Mouse (Mus musculus) limb, embryonic 13.5 days (tissue): ENCODE measurements around the gene Steap3. TPM values are rescaled to one million over a fixed set of nuclear protein-coding genes. Genes with fewer than 3 reads are reported as not detected.

Source experiments
- ATAC-seq: fragments of 200-750 bp; cut with Nextera tagmentation; 2 replicates; pipeline ENCODE4 v1.8.0; 2017; ENCODE audit warnings: low read depth, moderate number of reproducible peaks, moderate TSS enrichment; ENCODE audit not compliant: low FRiP score
- H3K27ac ChIP-seq: fragments of 300-500 bp; sonication (generic); 2 replicates; pipeline ENCODE4 v1.5.1; 2015; ENCODE audit warnings: inconsistent platforms, mild to moderate bottlenecking, moderate library complexity
- H3K27me3 ChIP-seq: fragments of 300-500 bp; sonication (generic); 2 replicates; pipeline ENCODE4 v1.6.1; 2015; ENCODE audit warnings: mild to moderate bottlenecking, inconsistent platforms
- H3K36me3 ChIP-seq: fragments of 300-500 bp; sonication (generic); 2 replicates; pipeline ENCODE4 v1.6.1; 2015; ENCODE audit warnings: inconsistent platforms, mild to moderate bottlenecking, moderate library complexity
- H3K4me1 ChIP-seq: fragments of 300-500 bp; sonication (generic); 2 replicates; pipeline ENCODE4 v1.6.1; 2015; ENCODE audit warnings: inconsistent platforms
- H3K4me2 ChIP-seq: fragments of 300-500 bp; sonication (generic); replicated peaks from 2 replicates; pipeline ENCODE4 v1.6.1; 2015; ENCODE audit warnings: inconsistent platforms, mild to moderate bottlenecking, moderate library complexity
- H3K4me3 ChIP-seq: fragments of 300-500 bp; sonication (generic); 2 replicates; pipeline ENCODE4 v1.5.1; 2015; ENCODE audit warnings: moderate library complexity, mild to moderate bottlenecking, inconsistent platforms
- H3K9ac ChIP-seq: fragments of 300-500 bp; sonication (generic); 2 replicates; pipeline ENCODE4 v1.6.1; 2015; ENCODE audit warnings: mild to moderate bottlenecking, inconsistent platforms
- H3K9me3 ChIP-seq: fragments of 300-500 bp; sonication (generic); 2 replicates; pipeline ENCODE4 v1.6.1; 2016; ENCODE audit warnings: inconsistent platforms
- WGBS: fragments of 180-500 bp; shearing (Covaris S2); methylation state at CpG from one replicate; pipeline ENCODE4 v1.1.7; 2015; 5-methylcytosine and 5-hydroxymethylcytosine counted together
- polyA plus RNA-seq: library from polyadenylated mRNA; unstranded; fragments of >200 nt; fragmentation: Nextera tagmentation; extraction: Ambion mirVana; gene quantifications from 2 replicates; pipeline ENCODE4 v1.2.1, GENCODE M21; 2015

The Steap3 gene
- polyA plus RNA-seq, 1 experiment from 2014 or later, result 5.6 TPM

DNA sequence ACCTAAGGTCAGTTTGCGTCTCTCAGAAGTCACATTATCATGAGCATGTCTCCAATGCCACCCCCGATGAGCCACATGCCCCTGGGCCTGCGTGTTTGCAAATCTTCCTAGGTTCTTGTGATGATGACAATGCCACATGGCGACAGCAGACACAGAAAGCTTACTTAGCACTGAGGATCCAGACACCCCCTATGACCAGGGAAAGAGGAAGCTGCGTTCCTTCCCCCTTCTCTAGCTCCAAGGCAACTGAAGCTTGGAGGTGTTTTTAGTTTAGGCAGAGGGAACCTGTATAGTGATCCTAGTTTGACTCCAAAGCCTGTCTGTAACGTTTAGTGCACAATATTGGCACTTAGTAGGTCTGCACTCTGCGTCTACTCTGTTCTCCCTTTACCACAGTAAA lies 102.2 kb downstream of the Steap3 start:
- no peak overlapping the region for H3K9ac ChIP-seq
- no peak for ATAC-seq
- H3K9me3 ChIP-seq, result no peaks in the 10 kb centered on the region
- no peak overlapping the region for H3K27ac ChIP-seq
- no peaks in the 10 kb centered on the region for H3K36me3 ChIP-seq
- H3K4me3 ChIP-seq, result no peak overlapping the region
- H3K27me3 ChIP-seq, result no peaks in the 10 kb centered on the region
- no peak overlapping the region for H3K4me2 ChIP-seq
- H3K4me1 ChIP-seq, result no peaks in the 10 kb centered on the region
- WGBS, result 80% methylated on average over 7 of the region's 7 CpGs

DNA sequence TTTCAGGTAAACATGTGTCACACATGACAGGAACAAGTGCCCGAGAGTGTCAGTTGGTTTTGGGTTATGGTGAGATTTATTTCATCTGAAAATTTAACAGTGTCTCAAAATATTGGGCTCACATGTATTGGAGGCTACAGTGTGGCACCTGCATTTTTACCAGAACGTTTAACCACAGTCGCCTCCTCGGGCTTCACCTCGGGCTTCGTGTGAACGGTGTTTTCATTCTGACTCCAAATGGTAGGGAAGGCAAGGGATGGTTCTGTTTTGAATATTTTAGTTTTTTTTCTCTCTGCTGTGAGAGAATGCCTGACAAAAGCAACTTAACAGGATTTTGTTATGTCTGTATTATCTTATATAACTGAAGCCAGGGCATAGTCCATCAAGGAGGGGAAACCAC lies 103.8 kb downstream of the Steap3 start:
- H3K4me2 ChIP-seq, result no peak overlapping the region
- WGBS, result 83% methylated on average over 7 of the region's 7 CpGs
- no peak overlapping the region for H3K9ac ChIP-seq
- H3K9me3 ChIP-seq, result no peaks in the 10 kb centered on the region
- no peaks in the 10 kb centered on the region for H3K4me1 ChIP-seq
- no peaks in the 10 kb centered on the region for H3K36me3 ChIP-seq
- no peak overlapping the region for H3K4me3 ChIP-seq
- no peaks in the 10 kb centered on the region for H3K27me3 ChIP-seq
- no peak overlapping the region for H3K27ac ChIP-seq
- ATAC-seq, result no peak

DNA sequence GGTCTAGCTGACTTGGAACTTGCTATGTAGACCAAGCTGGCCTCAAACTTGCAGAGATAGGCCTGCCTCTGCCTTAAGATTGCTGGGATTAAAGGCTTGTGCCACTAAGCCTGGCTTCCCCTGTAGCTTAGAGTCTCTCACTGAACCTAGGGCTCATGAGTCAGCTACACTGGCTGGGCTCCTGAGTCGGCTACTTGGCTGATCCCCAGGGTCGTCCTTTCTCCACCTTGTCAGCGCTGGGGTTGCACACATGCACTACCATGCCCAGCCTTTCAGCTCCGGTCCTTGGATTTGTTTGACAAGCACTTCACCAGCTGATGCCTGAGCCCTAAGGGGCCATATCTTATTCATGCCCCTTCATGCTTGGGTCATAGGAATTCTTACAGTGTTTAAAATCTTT lies 104.5 kb downstream of the Steap3 start:
- ATAC-seq, result no peak
- no peaks in the 10 kb centered on the region for H3K4me1 ChIP-seq
- H3K27ac ChIP-seq, result no peak overlapping the region
- no peak overlapping the region for H3K9ac ChIP-seq
- no peaks in the 10 kb centered on the region for H3K27me3 ChIP-seq
- no peak overlapping the region for H3K4me3 ChIP-seq
- H3K36me3 ChIP-seq, result no peaks in the 10 kb centered on the region
- no peak overlapping the region for H3K4me2 ChIP-seq
- WGBS, result 58% methylated on average over 4 of the region's 4 CpGs
- H3K9me3 ChIP-seq, result peaks cover 2% of the 10 kb centered on the region; the same call in 1 of the 2 replicates

DNA sequence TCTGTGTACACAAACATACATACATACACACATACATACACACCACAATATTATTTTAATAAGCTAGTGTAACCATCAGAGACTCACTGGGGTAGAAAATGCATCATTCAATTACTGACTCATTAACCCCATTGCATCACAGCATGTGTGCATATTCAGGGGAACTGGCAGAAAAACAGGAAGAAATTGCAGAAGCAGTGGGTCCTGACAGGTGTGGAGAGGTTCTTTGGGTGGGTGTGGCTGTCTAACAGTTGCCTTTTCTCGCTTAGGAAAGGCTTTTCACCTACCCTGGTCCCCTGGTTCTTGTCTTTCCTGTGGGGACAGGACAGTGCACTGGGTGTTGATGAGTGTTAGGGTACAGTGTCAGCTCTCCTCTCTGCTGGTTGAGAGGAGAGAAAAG lies 109.9 kb downstream of the Steap3 start:
- H3K9me3 ChIP-seq, result peaks cover 4% of the 10 kb centered on the region; the same call in 1 of the 2 replicates
- H3K4me3 ChIP-seq, result no peak overlapping the region
- H3K4me2 ChIP-seq, result no peak overlapping the region
- WGBS, result 75% methylated on average over 1 of the region's 1 CpGs
- no peaks in the 10 kb centered on the region for H3K36me3 ChIP-seq
- peaks cover 7% of the 10 kb centered on the region for H3K4me1 ChIP-seq
- ATAC-seq, result no peak
- no peaks in the 10 kb centered on the region for H3K27me3 ChIP-seq
- H3K27ac ChIP-seq, result no peak overlapping the region
- no peak overlapping the region for H3K9ac ChIP-seq

DNA sequence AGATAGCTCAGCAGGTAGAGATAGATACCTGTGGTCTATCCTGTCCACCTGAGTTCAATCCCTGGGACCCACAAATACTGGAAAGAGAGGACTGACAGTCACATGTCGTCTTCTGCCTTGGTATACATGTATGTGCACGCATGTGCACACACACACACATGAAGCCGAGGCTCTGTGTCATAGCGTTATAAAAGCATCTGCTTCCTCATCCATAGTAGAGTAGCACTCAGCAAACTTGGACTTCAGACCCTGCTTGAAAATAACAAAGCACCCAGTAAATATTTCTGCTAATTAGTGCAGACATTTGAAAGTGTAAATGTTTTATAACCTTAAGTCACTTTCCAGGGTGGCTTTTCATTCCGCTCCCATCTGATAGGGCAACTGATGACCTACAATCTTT lies 111.0 kb downstream of the Steap3 start:
- H3K4me1 ChIP-seq, result peaks cover 7% of the 10 kb centered on the region
- ATAC-seq, result no peak
- peaks cover 4% of the 10 kb centered on the region; the same call in 1 of the 2 replicates for H3K9me3 ChIP-seq
- H3K36me3 ChIP-seq, result no peaks in the 10 kb centered on the region
- 92% methylated on average over 5 of the region's 5 CpGs for WGBS
- H3K27me3 ChIP-seq, result no peaks in the 10 kb centered on the region
- no peak overlapping the region for H3K27ac ChIP-seq
- H3K4me3 ChIP-seq, result no peak overlapping the region
- no peak overlapping the region for H3K4me2 ChIP-seq
- no peak overlapping the region for H3K9ac ChIP-seq

DNA sequence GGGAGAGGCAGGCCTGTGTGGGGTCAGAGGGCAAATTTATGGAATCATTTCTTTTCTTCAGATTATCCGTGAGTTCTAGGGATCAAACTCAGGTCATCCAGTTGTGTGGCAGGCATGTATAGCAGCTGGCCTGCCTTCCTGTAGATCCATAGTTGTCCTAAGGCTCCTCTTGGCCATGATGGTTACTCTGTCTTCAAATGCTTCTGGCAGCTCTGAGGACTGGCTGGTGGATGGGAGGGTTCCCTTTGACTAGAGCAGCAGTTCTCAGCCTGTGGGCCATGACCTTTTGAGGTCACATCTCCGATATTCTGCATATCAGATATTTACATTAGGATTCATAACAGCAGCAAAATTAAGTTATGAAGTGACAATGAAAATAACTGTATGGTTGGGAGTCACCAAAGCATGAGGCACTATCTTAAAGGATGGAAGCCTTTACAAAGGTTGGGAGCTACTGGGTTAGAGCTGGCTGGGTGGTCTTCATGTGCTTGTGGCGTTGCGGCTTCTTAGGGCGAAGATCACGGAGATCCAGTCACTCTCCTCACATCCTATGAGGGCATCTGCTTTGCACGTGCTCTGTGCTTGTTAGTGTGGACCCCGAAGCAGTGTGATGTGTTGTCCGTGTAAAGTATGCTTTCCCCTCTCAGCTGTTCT lies 113.9 kb downstream of the Steap3 start:
- Histone ChIP-seq H3K27me3 (no peaks in the 10 kb centered on the region), H3K27ac (no peak overlapping the region), H3K4me2 (no peak overlapping the region), H3K36me3 (no peaks in the 10 kb centered on the region), H3K9ac (no peak overlapping the region), H3K9me3 (peaks cover 4% of the 10 kb centered on the region; the same call in 1 of the 2 replicates), H3K4me3 (no peak overlapping the region), H3K4me1 (peaks cover 7% of the 10 kb centered on the region)
- 85% methylated on average over 9 of the region's 9 CpGs for WGBS
- ATAC-seq, result no peak

DNA sequence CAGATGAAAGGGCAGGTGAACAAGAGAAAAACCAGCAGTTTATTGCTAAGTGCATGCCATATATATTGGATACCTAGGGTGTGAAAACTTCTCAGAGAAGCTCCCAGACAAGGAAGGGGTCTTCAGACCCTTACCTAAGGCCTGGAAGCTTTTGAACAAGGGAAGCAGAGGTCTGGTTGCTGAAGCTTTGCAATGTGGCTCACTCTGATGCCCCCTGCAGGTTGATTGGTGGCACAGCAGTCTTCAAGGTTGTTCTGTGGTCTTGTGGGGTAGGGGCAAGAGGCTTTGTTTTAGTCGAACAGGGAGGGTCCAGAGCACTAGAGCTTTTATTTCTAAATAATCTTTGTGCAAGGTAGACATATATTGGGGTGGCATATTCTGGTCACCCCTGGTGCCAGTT lies 117.2 kb downstream of the Steap3 start:
- no peak overlapping the region for H3K4me3 ChIP-seq
- 24% methylated on average over 1 of the region's 1 CpGs for WGBS
- H3K9ac ChIP-seq, result no peak overlapping the region
- no peak overlapping the region for H3K4me2 ChIP-seq
- no peaks in the 10 kb centered on the region for H3K27me3 ChIP-seq
- H3K9me3 ChIP-seq, result no peaks in the 10 kb centered on the region
- H3K36me3 ChIP-seq, result no peaks in the 10 kb centered on the region
- H3K27ac ChIP-seq, result no peak overlapping the region
- H3K4me1 ChIP-seq, result peaks cover 7% of the 10 kb centered on the region
- no peak for ATAC-seq

DNA sequence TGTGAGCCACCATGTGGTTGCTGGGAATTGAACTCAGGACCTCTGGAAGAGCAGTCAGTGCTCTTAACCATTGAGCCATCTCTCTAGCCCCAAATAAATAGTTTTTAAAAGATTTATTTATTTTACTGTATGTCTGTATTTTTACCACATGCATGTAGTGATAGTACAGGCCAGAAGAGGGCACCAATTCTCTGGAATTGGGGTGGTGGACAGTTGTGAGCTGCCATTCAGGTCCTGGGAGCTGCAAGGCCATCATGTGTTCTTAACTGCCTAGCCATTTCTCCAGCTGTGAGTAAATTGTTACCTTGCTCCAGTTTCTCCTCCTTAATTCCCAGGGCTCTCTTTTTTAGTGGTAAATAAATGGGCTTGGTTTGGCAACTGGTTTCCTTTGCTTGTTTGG lies 118.3 kb downstream of the Steap3 start:
- Histone ChIP-seq H3K4me3 (no peak overlapping the region), H3K27me3 (no peaks in the 10 kb centered on the region), H3K4me1 (no peaks in the 10 kb centered on the region), H3K36me3 (no peaks in the 10 kb centered on the region), H3K9ac (no peak overlapping the region), H3K9me3 (no peaks in the 10 kb centered on the region), H3K4me2 (no peak overlapping the region), H3K27ac (no peak overlapping the region)
- no peak for ATAC-seq

DNA sequence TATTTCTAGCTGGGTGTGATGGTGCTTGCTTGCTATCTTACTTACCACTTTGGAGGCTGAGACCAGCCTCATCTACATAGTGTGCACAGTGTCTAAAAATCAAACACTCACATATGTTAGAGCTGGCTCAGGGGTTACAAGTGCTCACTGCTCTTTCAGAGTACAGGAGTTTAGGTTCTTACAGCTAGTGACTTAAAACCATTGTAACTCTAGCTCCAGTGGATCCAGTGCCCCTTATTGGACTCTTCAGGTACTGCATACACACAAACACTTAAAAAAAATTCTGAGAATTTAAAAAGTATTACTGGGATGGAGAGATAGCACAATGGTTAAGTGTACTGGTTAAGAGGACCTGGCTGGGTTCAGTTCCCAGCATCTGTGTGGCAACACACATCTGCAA lies 125.5 kb downstream of the Steap3 start:
- no peak overlapping the region for H3K4me2 ChIP-seq
- no peaks in the 10 kb centered on the region for H3K27me3 ChIP-seq
- H3K9ac ChIP-seq, result no peak overlapping the region
- no peaks in the 10 kb centered on the region for H3K36me3 ChIP-seq
- H3K4me3 ChIP-seq, result no peak overlapping the region
- ATAC-seq, result no peak
- H3K4me1 ChIP-seq, result peaks cover 4% of the 10 kb centered on the region; the same call in 1 of the 2 replicates
- no peaks in the 10 kb centered on the region for H3K9me3 ChIP-seq
- no peak overlapping the region for H3K27ac ChIP-seq

DNA sequence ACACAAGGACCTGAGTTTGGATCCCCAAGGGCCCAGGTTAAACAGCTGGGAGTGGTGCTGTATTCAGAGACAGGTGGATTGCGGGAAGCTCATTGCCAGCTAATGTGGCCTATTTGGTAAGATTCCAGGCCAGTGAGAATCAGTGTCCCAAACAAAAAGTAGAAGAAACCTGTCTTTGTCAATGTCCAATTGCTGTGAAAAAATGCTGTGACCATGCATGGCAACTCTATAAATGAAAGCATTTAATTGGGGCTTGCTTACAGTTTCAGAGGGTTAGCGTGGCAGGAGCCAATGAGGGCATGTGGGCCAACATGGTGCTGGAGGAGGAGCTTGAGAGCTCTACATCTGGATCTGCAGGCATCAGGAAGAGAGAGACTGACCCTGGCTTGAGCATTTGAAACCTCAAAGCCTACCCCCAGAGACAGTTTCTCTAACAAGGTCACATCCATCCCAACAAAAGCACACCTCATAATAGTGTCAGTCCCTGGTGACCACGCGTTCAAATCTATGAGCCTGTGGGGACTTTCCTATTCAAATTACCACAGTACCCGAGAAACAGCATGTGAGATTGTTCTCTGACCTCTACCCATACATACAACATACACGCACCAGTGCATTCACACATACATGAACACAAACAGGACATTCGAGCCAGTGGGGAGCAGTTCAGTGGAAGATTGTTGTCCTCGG lies 126.8 kb downstream of the Steap3 start:
- Histone ChIP-seq H3K27ac (no peak overlapping the region), H3K4me2 (no peak overlapping the region), H3K36me3 (no peaks in the 10 kb centered on the region), H3K4me3 (no peak overlapping the region), H3K27me3 (no peaks in the 10 kb centered on the region), H3K9me3 (no peaks in the 10 kb centered on the region), H3K4me1 (peaks cover 4% of the 10 kb centered on the region; the same call in 1 of the 2 replicates), H3K9ac (no peak overlapping the region)
- WGBS, result 86% methylated on average over 8 of the region's 8 CpGs
- no peak for ATAC-seq

DNA sequence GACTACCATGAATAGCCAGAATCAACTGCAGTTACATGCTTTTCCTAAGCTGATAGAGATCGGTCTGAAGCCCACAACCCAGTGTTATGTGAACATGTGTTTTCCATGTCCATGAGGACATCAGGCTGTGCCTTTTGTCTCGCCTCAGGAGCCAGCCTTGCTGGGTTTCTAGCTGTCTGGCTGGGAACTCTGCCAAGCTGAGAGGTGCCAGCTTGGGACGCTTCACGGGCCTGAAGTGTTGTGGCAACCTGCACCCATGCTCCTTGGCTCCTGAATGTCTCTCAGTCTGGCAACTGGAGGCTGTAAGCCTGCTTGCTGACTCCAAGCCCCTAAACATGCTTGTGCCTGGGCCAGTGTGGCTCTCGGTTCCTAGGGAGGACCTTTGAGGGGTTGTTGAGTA lies 130.0 kb downstream of the Steap3 start:
- Histone ChIP-seq H3K9me3 (no peaks in the 10 kb centered on the region), H3K36me3 (no peaks in the 10 kb centered on the region), H3K27ac (no peak overlapping the region), H3K27me3 (no peaks in the 10 kb centered on the region), H3K4me2 (no peak overlapping the region), H3K4me1 (peaks cover 4% of the 10 kb centered on the region; the same call in 1 of the 2 replicates), H3K4me3 (no peak overlapping the region), H3K9ac (no peak overlapping the region)
- ATAC-seq, result no peak
- WGBS, result 65% methylated on average over 5 of the region's 5 CpGs
